Mouse (Mus musculus): ENCODE measurements around the gene Acot1. TPM values are rescaled to one million over a fixed set of nuclear protein-coding genes. Genes with fewer than 3 reads are reported as not detected.

Acot1 gene
- polyA plus RNA-seq, 1 experiment: 0.06 TPM

DNA sequence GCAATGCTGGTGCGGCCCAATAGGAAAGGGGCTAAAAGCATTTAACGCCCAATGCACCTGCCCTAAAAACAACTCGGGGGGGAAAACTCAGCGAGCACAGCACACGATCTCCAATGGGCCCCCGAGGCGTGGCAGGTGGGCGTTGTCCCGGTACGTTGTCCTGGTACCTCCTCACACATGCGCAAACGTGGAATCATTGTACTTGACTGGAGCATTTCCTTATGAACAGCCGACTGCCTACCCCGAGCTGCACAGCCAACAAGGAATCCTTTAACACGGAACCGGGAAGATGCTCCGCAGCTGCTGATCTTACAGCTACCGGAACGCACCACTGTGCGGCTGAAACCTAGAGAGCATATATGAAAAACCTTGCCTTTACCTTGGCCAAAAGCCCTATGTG lies 53.0 kb downstream of the Acot1 start:
- H3K79me2 ChIP-seq (ENCODE audit: control insufficient read depth, insufficient read depth): no peaks in the 10 kb centered on the region
- no peak overlapping the region for H3K4me2 ChIP-seq (ENCODE audit: low read depth)
- no peak overlapping the region for H3K4me3 ChIP-seq
- no peak overlapping the region for H3ac ChIP-seq (ENCODE audit: control insufficient read depth, insufficient read length)
- peaks cover 11% of the 10 kb centered on the region for H3K27me3 ChIP-seq (ENCODE audit: control insufficient read depth, insufficient read depth, insufficient read length)
- H3K36me3 ChIP-seq (ENCODE audit: control insufficient read depth, insufficient read depth): no peaks in the 10 kb centered on the region
- no peak for TF ChIP-seq TCF12 (IDR thresholded peaks at IDR 0.05; ENCODE audit: insufficient read depth, poor library complexity, severe bottlenecking)
- TF ChIP-seq TCF3 (IDR thresholded peaks at IDR 0.05; ENCODE audit: insufficient read length, low read depth): no peak
- TF ChIP-seq E2F4 (IDR thresholded peaks at IDR 0.05; ENCODE audit: insufficient read depth): no peak
- TF ChIP-seq MAX (IDR thresholded peaks at IDR 0.05; ENCODE audit: low read depth): no peak
- TF ChIP-seq CEBPB (IDR thresholded peaks at IDR 0.05; ENCODE audit: insufficient read depth, poor library complexity, severe bottlenecking): no peak
- TF ChIP-seq POLR2AphosphoS2 (IDR thresholded peaks at IDR 0.05; ENCODE audit: insufficient read length, low read depth): no peak
- TF ChIP-seq MYOG (IDR thresholded peaks at IDR 0.05; ENCODE audit: control insufficient read depth in 1 of 3, insufficient read depth in 1 of 3, insufficient read length in 2 of 3, low read depth in 2 of 3): no peak

DNA sequence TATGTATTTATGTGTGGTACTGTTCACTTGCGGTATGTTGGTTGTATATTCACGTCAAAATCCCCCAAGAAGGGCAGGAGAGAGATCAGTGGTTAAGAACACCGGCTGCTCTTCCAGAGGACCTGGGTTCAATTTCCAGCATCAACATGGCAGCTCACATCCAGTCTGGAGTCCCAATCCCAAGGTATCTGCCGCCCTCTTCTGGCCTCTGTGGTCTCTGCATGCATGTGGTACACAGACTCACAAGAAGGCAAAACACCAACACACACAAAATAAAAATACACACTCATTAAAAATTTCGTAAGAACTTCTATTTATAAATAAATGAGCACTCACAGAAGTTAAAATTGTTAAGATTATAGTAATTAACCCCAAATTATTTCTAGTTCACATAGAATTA lies 53.9 kb downstream of the Acot1 start:
- no peaks in the 10 kb centered on the region for H3K79me2 ChIP-seq (ENCODE audit: control insufficient read depth, insufficient read depth)
- H3K36me3 ChIP-seq (ENCODE audit: control insufficient read depth, insufficient read depth): no peaks in the 10 kb centered on the region
- no peak for TF ChIP-seq POLR2AphosphoS2 (IDR thresholded peaks at IDR 0.05; ENCODE audit: insufficient read length, low read depth)
- TF ChIP-seq MYOG (IDR thresholded peaks at IDR 0.05; ENCODE audit: control insufficient read depth in 1 of 3, insufficient read depth in 1 of 3, insufficient read length in 2 of 3, low read depth in 2 of 3): no peak
- no peak for TF ChIP-seq E2F4 (IDR thresholded peaks at IDR 0.05; ENCODE audit: insufficient read depth)
- TF ChIP-seq USF1 (IDR thresholded peaks at IDR 0.05; ENCODE audit: low read depth): no peak
- no peak for TF ChIP-seq CEBPB (IDR thresholded peaks at IDR 0.05; ENCODE audit: insufficient read depth, poor library complexity, severe bottlenecking)
- no peak for TF ChIP-seq MAX (IDR thresholded peaks at IDR 0.05; ENCODE audit: low read depth)
- TF ChIP-seq POLR2A (IDR thresholded peaks at IDR 0.05; ENCODE audit: insufficient read length, low read depth): no peak
- no peak for TF ChIP-seq SRF (IDR thresholded peaks at IDR 0.05; ENCODE audit: control insufficient read depth, insufficient read length, low read depth)
- no peak for TF ChIP-seq MYOD1 (IDR thresholded peaks at IDR 0.05; ENCODE audit: control insufficient read depth in 1 of 3, insufficient read length in 2 of 3, low read depth in 2 of 3)
- no peak for TF ChIP-seq TCF12 (IDR thresholded peaks at IDR 0.05; ENCODE audit: insufficient read depth, poor library complexity, severe bottlenecking)
- no peak for TF ChIP-seq REST (IDR thresholded peaks at IDR 0.05; ENCODE audit: insufficient read depth, insufficient read length)
- no peak for TF ChIP-seq TCF3 (IDR thresholded peaks at IDR 0.05; ENCODE audit: insufficient read length, low read depth)
- no peak overlapping the region for H3ac ChIP-seq (ENCODE audit: control insufficient read depth, insufficient read length)
- no peak overlapping the region for H3K4me2 ChIP-seq (ENCODE audit: low read depth)
- H3K4me3 ChIP-seq: no peak overlapping the region
- peaks cover 16% of the 10 kb centered on the region for H3K27me3 ChIP-seq (ENCODE audit: control insufficient read depth, insufficient read depth, insufficient read length)

DNA sequence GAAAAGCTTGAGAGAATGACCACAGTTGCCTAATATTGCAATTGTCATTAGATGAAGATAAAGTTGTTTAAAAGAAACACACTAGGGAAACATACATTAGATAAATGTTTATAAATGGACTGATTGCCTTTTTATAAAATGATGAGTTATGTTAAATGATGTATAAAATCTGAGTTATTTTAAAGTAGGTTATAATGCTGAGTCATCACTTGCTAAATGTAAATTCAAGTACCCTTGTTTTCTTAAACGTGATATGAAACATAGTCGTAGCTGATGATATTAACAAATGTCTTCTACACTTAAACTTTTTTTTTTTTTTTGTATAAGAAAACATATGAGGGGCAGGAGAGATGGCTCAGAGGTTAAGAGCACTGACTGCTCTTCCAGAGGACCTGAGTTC lies 54.5 kb downstream of the Acot1 start:
- no peak overlapping the region for H3K4me2 ChIP-seq (ENCODE audit: low read depth)
- H3ac ChIP-seq (ENCODE audit: control insufficient read depth, insufficient read length): no peak overlapping the region
- H3K36me3 ChIP-seq (ENCODE audit: control insufficient read depth, insufficient read depth): no peaks in the 10 kb centered on the region
- no peaks in the 10 kb centered on the region for H3K79me2 ChIP-seq (ENCODE audit: control insufficient read depth, insufficient read depth)
- TF ChIP-seq SRF (IDR thresholded peaks at IDR 0.05; ENCODE audit: control insufficient read depth, insufficient read length, low read depth): no peak
- TF ChIP-seq POLR2AphosphoS2 (IDR thresholded peaks at IDR 0.05; ENCODE audit: insufficient read length, low read depth): no peak
- TF ChIP-seq E2F4 (IDR thresholded peaks at IDR 0.05; ENCODE audit: insufficient read depth): no peak
- no peak overlapping the region for H3K4me3 ChIP-seq
- H3K27me3 ChIP-seq (ENCODE audit: control insufficient read depth, insufficient read depth, insufficient read length): peaks cover 22% of the 10 kb centered on the region

DNA sequence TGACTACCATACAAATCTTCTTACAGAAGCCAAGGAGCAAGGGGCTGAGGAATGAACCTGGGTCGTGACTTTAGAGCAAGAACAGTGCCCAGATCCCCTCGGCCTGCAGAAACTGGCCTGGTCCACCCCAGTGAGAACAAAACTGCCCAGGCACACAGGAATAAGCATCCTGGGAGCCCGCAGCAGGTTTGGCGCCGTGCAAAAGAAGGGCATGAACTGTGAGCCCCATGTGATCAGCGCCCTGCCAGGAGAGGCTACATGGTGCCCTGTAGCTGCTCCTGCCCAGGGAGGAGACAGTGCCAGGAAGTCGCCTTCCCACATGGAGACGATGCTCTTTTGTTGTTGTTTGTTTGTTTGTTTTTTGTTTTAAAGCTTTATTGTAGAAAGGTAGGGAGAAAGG lies 55.3 kb downstream of the Acot1 start:
- no peaks in the 10 kb centered on the region for H3K79me2 ChIP-seq (ENCODE audit: control insufficient read depth, insufficient read depth)
- TF ChIP-seq REST (IDR thresholded peaks at IDR 0.05; ENCODE audit: insufficient read depth, insufficient read length) (no peak), CEBPB (IDR thresholded peaks at IDR 0.05; ENCODE audit: insufficient read depth, poor library complexity, severe bottlenecking) (no peak), TCF12 (IDR thresholded peaks at IDR 0.05; ENCODE audit: insufficient read depth, poor library complexity, severe bottlenecking) (no peak), POLR2AphosphoS2 (IDR thresholded peaks at IDR 0.05; ENCODE audit: insufficient read length, low read depth) (no peak), E2F4 (IDR thresholded peaks at IDR 0.05; ENCODE audit: insufficient read depth) (no peak), SRF (IDR thresholded peaks at IDR 0.05; ENCODE audit: control insufficient read depth, insufficient read length, low read depth) (no peak), USF1 (IDR thresholded peaks at IDR 0.05; ENCODE audit: low read depth) (no peak), MYOD1 (IDR thresholded peaks at IDR 0.05; ENCODE audit: control insufficient read depth in 1 of 3, insufficient read length in 2 of 3, low read depth in 2 of 3) (no peak), MYOG (IDR thresholded peaks at IDR 0.05; ENCODE audit: control insufficient read depth in 1 of 3, insufficient read depth in 1 of 3, insufficient read length in 2 of 3, low read depth in 2 of 3) (no peak), MAX (IDR thresholded peaks at IDR 0.05; ENCODE audit: low read depth) (no peak), TCF3 (IDR thresholded peaks at IDR 0.05; ENCODE audit: insufficient read length, low read depth) (no peak), POLR2A (IDR thresholded peaks at IDR 0.05; ENCODE audit: insufficient read length, low read depth) (no peak)
- no peak overlapping the region for H3ac ChIP-seq (ENCODE audit: control insufficient read depth, insufficient read length)
- no peaks in the 10 kb centered on the region for H3K36me3 ChIP-seq (ENCODE audit: control insufficient read depth, insufficient read depth)
- peaks cover 29% of the 10 kb centered on the region for H3K27me3 ChIP-seq (ENCODE audit: control insufficient read depth, insufficient read depth, insufficient read length)
- no peak overlapping the region for H3K4me3 ChIP-seq
- H3K4me2 ChIP-seq (ENCODE audit: low read depth): no peak overlapping the region

DNA sequence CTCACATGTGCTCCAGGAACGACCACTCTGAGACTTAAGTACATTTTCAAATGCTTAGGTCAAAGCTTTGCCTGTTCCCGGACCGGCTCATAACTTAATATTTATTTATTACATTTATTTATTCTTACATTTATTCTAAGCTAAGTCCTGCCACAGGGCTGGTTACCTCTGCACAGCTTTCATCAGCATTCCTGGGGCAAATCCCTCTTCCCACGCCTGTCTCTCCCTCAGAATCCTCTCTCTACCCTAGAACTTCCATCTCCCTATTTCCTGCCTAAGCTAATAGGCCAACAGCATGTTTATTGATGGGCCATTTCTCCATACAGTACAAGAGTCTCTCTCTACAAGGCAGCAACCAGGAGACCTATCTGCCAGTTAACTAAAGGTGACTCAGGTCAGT lies 58.5 kb downstream of the Acot1 start:
- no peaks in the 10 kb centered on the region for H3K79me2 ChIP-seq (ENCODE audit: control insufficient read depth, insufficient read depth)
- no peak overlapping the region for H3K4me3 ChIP-seq
- peaks cover 42% of the 10 kb centered on the region for H3K27me3 ChIP-seq (ENCODE audit: control insufficient read depth, insufficient read depth, insufficient read length)
- TF ChIP-seq E2F4 (IDR thresholded peaks at IDR 0.05; ENCODE audit: insufficient read depth) (no peak), POLR2AphosphoS2 (IDR thresholded peaks at IDR 0.05; ENCODE audit: insufficient read length, low read depth) (no peak), MYOG (IDR thresholded peaks at IDR 0.05; ENCODE audit: control insufficient read depth in 1 of 3, insufficient read depth in 1 of 3, insufficient read length in 2 of 3, low read depth in 2 of 3) (no peak), USF1 (IDR thresholded peaks at IDR 0.05; ENCODE audit: low read depth) (no peak), CEBPB (IDR thresholded peaks at IDR 0.05; ENCODE audit: insufficient read depth, poor library complexity, severe bottlenecking) (no peak), MAX (IDR thresholded peaks at IDR 0.05; ENCODE audit: low read depth) (no peak), REST (IDR thresholded peaks at IDR 0.05; ENCODE audit: insufficient read depth, insufficient read length) (no peak), TCF12 (IDR thresholded peaks at IDR 0.05; ENCODE audit: insufficient read depth, poor library complexity, severe bottlenecking) (no peak), TCF3 (IDR thresholded peaks at IDR 0.05; ENCODE audit: insufficient read length, low read depth) (no peak), SRF (IDR thresholded peaks at IDR 0.05; ENCODE audit: control insufficient read depth, insufficient read length, low read depth) (no peak), POLR2A (IDR thresholded peaks at IDR 0.05; ENCODE audit: insufficient read length, low read depth) (no peak), MYOD1 (IDR thresholded peaks at IDR 0.05; ENCODE audit: control insufficient read depth in 1 of 3, insufficient read length in 2 of 3, low read depth in 2 of 3) (no peak)
- H3K4me2 ChIP-seq (ENCODE audit: low read depth): no peak overlapping the region
- H3ac ChIP-seq (ENCODE audit: control insufficient read depth, insufficient read length): no peak overlapping the region
- H3K36me3 ChIP-seq (ENCODE audit: control insufficient read depth, insufficient read depth): no peaks in the 10 kb centered on the region

Measured in myocyte (in vitro differentiated cells).